Mouse (Mus musculus) midbrain, embryonic 12.5 days (tissue): ENCODE measurements around the gene Tldc1. TPM values are rescaled to one million over a fixed set of nuclear protein-coding genes. Genes with fewer than 3 reads are reported as not detected.

ENCODE experiments used
- ATAC-seq: fragments of 200-750 bp; cut with Nextera tagmentation; 2 replicates; pipeline ENCODE4 v1.8.0; 2017; ENCODE audit warnings: low read depth, moderate TSS enrichment, moderate library complexity; ENCODE audit not compliant: low FRiP score
- H3K27ac ChIP-seq: fragments of 300-500 bp; sonication (generic); replicated peaks from 2 replicates; pipeline ENCODE4 v1.5.1; 2016; ENCODE audit warnings: mild to moderate bottlenecking
- H3K27me3 ChIP-seq: fragments of 300-500 bp; sonication (generic); 2 replicates; pipeline ENCODE4 v1.6.1; 2016; ENCODE audit warnings: mild to moderate bottlenecking
- H3K36me3 ChIP-seq: fragments of 300-500 bp; sonication (generic); 2 replicates; pipeline ENCODE4 v1.6.1; 2016
- H3K4me1 ChIP-seq: fragments of 300-500 bp; sonication (generic); 2 replicates; pipeline ENCODE4 v1.6.1; 2016
- H3K4me2 ChIP-seq: fragments of 300-500 bp; sonication (generic); replicated peaks from 2 replicates; pipeline ENCODE4 v1.6.1; 2016; ENCODE audit warnings: mild to moderate bottlenecking, moderate library complexity
- H3K4me3 ChIP-seq: fragments of 300-500 bp; sonication (generic); 2 replicates; pipeline ENCODE4 v1.5.1; 2016; ENCODE audit warnings: mild to moderate bottlenecking
- H3K9ac ChIP-seq: fragments of 300-500 bp; sonication (generic); replicated peaks from 2 replicates; pipeline ENCODE4 v1.6.1; 2016; ENCODE audit warnings: mild to moderate bottlenecking, moderate library complexity
- H3K9me3 ChIP-seq: fragments of 300-500 bp; sonication (generic); 2 replicates; pipeline ENCODE4 v1.6.1; 2016; ENCODE audit warnings: mild to moderate bottlenecking
- WGBS: fragments of 180-500 bp; shearing (Covaris S2); methylation state at CpG from one replicate; pipeline ENCODE4 v1.1.7; 2016; 5-methylcytosine and 5-hydroxymethylcytosine counted together
- polyA plus RNA-seq: library from polyadenylated mRNA; unstranded; fragments of >200 nt; fragmentation: Nextera tagmentation; extraction: Ambion mirVana; gene quantifications from 2 replicates; pipeline ENCODE4 v1.2.1, GENCODE M21; 2016

The Tldc1 gene
- polyA plus RNA-seq, 1 experiment from 2014 or later, result 10.3 TPM

DNA sequence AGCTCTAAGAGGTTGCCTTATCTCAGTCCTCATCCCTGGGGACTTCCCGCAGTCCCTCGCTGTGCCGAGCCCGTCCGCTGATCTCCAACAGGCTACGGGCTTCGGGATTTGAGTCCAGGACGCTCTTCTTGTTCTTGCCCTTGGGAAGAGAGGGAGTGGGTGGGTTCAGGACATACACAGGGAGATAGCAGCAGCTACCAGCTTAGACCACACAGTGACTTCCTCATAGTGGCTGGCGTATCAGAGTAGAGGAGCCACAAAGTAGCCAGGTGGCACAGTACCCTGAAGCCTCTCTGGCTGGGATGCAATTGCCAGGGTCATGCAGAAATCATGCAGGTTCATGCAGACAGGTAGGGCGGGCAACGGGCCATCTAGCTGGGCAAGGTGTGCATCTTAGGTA lies 16.5 kb downstream of the Tldc1 start:
- Histone ChIP-seq H3K4me3 (no peak overlapping the region), H3K4me2 (no peak overlapping the region), H3K27ac (no peak overlapping the region), H3K9ac (no peak overlapping the region), H3K9me3 (no peaks in the 10 kb centered on the region), H3K27me3 (no peaks in the 10 kb centered on the region), H3K36me3 (peaks cover 20% of the 10 kb centered on the region), H3K4me1 (peaks cover 9% of the 10 kb centered on the region; the same call in 1 of the 2 replicates)
- ATAC-seq, result no peak
- WGBS, result 89% methylated on average over 11 of the region's 11 CpGs

GRCm38 (mm10) chr8:119756538-119756937 lies 21.7 kb downstream of the Tldc1 start:
- 52% methylated on average over 5 of the region's 5 CpGs for WGBS
- Histone ChIP-seq H3K27me3 (peaks cover 17% of the 10 kb centered on the region), H3K4me2 (no peak overlapping the region), H3K27ac (no peak overlapping the region), H3K4me1 (peaks cover 22% of the 10 kb centered on the region), H3K9me3 (no peaks in the 10 kb centered on the region), H3K4me3 (no peak overlapping the region), H3K9ac (no peak overlapping the region), H3K36me3 (peaks cover 1% of the 10 kb centered on the region; the same call in 1 of the 2 replicates)
- ATAC-seq, result no peak

GRCm38 (mm10) chr8:119756147-119756461 lies 22.1 kb downstream of the Tldc1 start:
- Histone ChIP-seq H3K27me3 (peaks cover 17% of the 10 kb centered on the region), H3K36me3 (no peaks in the 10 kb centered on the region), H3K9ac (no peak overlapping the region), H3K4me2 (peak overlapping the region; percentile 45; the same call in 1 of the 2 replicates), H3K4me3 (no peak overlapping the region), H3K27ac (no peak overlapping the region), H3K4me1 (peaks cover 22% of the 10 kb centered on the region), H3K9me3 (no peaks in the 10 kb centered on the region)
- ATAC-seq, result no peak
- 53% methylated on average over 2 of the region's 2 CpGs for WGBS

GRCm38 (mm10) chr8:119755238-119756146 lies 22.7 kb downstream of the Tldc1 start:
- peaks cover 17% of the 10 kb centered on the region for H3K27me3 ChIP-seq
- H3K27ac ChIP-seq, result no peak overlapping the region
- no peaks in the 10 kb centered on the region for H3K9me3 ChIP-seq
- no peaks in the 10 kb centered on the region for H3K36me3 ChIP-seq
- H3K4me1 ChIP-seq, result peaks cover 22% of the 10 kb centered on the region
- WGBS, result 19% methylated on average over 26 of the region's 28 CpGs
- 0 out of 2 replicates have a peak, but pooled peaks have one; percentile 27 for ATAC-seq
- peak overlapping the region; percentile 45 for H3K4me2 ChIP-seq
- no peak overlapping the region for H3K9ac ChIP-seq
- H3K4me3 ChIP-seq, result peak overlapping the region; percentile 24

- 85% methylated on average over 4 of the region's 4 CpGs for WGBS
- Histone ChIP-seq H3K4me1 (no peaks in the 10 kb centered on the region; the same call in 1 of the 2 replicates), H3K9ac (no peak overlapping the region), H3K27ac (no peak overlapping the region), H3K27me3 (peaks cover 3% of the 10 kb centered on the region), H3K36me3 (no peaks in the 10 kb centered on the region), H3K9me3 (no peaks in the 10 kb centered on the region), H3K4me2 (no peak overlapping the region), H3K4me3 (no peak overlapping the region)
- ATAC-seq, result no peak
Measured at GRCm38 (mm10) chr8:119744604-119745003, 33.6 kb downstream of the Tldc1 start.

DNA sequence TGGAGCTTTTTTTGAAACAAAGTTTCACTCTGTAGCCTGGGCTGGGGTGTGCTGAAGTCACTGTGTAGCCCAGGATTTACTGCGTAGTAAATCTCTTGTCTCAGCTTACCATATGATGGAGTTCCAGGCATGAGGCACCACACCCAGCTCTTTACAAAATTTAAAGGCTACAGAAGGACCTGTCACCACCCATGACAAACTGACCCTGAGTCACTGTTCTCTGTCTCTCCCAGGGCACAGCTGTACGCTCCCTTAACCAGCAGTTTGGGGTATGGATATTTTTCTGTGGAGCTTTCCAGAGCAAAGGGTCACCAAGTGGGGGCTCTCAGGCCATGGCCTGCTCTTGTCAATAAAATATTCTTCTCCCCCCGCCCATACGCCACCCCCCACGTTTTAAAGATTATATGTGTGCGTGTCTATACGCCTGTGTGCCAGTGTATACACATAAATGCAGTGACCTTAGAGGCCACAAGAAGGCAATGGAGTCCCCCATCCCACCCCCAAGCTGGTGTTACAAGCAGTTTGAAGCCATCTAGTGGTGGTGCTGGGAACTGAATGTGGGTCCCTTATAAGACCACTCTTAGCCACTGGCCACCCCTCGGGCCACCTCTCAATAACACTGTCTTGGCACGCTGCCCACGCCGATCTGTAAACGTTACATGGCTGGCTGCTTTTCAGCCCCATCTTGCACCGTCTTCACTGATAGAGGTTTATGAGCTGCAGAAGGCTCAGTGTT lies 34.8 kb downstream of the Tldc1 start:
- no peaks in the 10 kb centered on the region for H3K9me3 ChIP-seq
- H3K27me3 ChIP-seq, result peaks cover 15% of the 10 kb centered on the region
- ATAC-seq, result no peak
- no peak overlapping the region for H3K9ac ChIP-seq
- H3K4me1 ChIP-seq, result no peaks in the 10 kb centered on the region; the same call in 1 of the 2 replicates
- H3K27ac ChIP-seq, result no peak overlapping the region
- H3K36me3 ChIP-seq, result no peaks in the 10 kb centered on the region
- WGBS, result 62% methylated on average over 13 of the region's 13 CpGs
- H3K4me3 ChIP-seq, result no peak overlapping the region
- no peak overlapping the region for H3K4me2 ChIP-seq

GRCm38 (mm10) chr8:119742409-119742808 lies 35.8 kb downstream of the Tldc1 start:
- WGBS, result 86% methylated on average over 7 of the region's 7 CpGs
- Histone ChIP-seq H3K27me3 (peaks cover 20% of the 10 kb centered on the region), H3K9me3 (no peaks in the 10 kb centered on the region), H3K9ac (no peak overlapping the region), H3K27ac (no peak overlapping the region), H3K4me1 (no peaks in the 10 kb centered on the region; the same call in 1 of the 2 replicates), H3K36me3 (no peaks in the 10 kb centered on the region), H3K4me3 (no peak overlapping the region), H3K4me2 (no peak overlapping the region)
- no peak for ATAC-seq

GRCm38 (mm10) chr8:119740634-119741033 lies 37.6 kb downstream of the Tldc1 start:
- Histone ChIP-seq H3K36me3 (no peaks in the 10 kb centered on the region), H3K27ac (no peak overlapping the region), H3K4me1 (no peaks in the 10 kb centered on the region; the same call in 1 of the 2 replicates), H3K9ac (no peak overlapping the region), H3K9me3 (no peaks in the 10 kb centered on the region), H3K27me3 (peaks cover 20% of the 10 kb centered on the region), H3K4me2 (no peak overlapping the region), H3K4me3 (no peak overlapping the region)
- 54% methylated on average over 4 of the region's 4 CpGs for WGBS
- no peak for ATAC-seq

DNA sequence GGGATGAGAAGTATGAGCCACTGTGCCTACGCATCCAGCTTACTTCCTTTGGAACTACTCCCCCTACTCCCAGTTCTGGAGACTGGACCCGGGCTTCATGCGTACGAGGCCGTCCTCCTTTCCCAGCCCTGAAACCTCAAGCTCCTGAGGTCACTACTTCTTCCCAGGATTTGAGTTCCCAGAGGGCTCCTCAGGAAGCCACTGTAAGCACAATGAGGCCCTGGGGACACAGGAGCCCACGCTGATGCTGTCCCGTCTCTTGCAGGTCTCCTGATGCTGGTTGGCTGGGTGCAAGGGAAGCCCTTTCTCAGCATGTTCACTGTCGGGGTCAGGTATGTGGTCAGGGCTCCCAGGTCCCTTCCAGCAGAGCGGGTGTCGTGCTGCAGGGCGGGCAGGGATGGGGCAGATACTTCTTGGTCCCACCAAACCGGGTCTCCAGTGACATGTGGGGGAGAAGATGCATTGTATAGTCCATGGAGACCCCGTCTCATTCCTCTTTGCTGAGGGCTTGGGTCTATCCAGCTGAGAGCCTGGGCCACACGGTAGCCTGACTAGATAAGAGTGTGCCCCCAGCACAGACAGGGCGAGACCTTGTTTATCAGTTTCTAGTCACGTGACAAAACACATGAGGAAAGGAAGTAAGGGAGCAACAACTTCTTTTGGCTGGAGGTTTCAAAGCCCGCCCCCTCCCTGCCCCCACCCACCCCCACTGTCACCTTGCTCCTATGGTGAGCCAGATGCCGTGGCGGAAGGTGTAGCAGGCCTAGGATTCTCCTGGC lies 39.9 kb downstream of the Tldc1 start:
- Histone ChIP-seq H3K4me2 (no peak overlapping the region), H3K9ac (no peak overlapping the region), H3K4me3 (no peak overlapping the region), H3K9me3 (no peaks in the 10 kb centered on the region), H3K27ac (no peak overlapping the region), H3K4me1 (no peaks in the 10 kb centered on the region; the same call in 1 of the 2 replicates), H3K36me3 (no peaks in the 10 kb centered on the region), H3K27me3 (peaks cover 23% of the 10 kb centered on the region)
- ATAC-seq, result no peak
- WGBS, result 83% methylated on average over 19 of the region's 19 CpGs

DNA sequence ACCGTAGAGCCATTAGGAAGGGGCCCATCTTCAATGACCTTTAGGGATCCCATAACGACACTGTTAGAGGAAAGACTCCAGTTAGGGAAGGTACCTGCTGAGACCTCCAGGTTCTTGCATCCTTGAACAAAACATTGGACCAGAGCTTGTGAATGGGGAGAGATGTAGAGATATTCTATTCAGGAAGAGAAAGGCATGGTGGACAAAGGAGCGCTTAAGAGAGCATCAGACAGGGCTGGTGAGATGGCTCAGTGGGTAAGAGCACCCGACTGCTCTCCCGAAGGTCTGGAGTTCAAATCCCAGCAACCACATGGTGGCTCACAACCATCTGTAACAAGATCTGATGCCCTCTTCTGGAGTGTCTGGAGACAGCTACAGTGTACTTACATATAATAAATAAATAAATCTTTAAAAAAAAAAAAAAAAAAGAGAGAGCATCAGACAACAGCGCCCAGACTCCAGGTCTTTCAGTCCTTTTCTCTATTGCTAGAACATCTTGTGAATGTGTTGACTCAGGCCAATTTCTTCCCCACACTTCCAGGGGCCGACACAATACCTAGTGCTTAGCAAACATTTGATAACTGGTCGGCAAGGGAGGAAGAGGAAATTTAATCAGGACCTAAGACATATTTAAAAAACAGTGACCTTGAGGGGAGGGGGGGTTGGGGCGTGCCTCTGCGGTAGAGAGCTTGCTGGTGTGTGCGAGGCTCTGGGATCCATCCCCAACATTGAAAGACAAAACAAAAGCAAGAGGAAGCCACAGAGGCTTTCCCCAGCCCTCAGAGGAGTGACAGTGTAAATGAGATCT lies 40.9 kb downstream of the Tldc1 start:
- Histone ChIP-seq H3K36me3 (no peaks in the 10 kb centered on the region), H3K4me3 (no peak overlapping the region), H3K9ac (no peak overlapping the region), H3K4me1 (no peaks in the 10 kb centered on the region; the same call in 1 of the 2 replicates), H3K27me3 (peaks cover 23% of the 10 kb centered on the region), H3K4me2 (no peak overlapping the region), H3K27ac (no peak overlapping the region), H3K9me3 (no peaks in the 10 kb centered on the region)
- ATAC-seq, result no peak
- 81% methylated on average over 11 of the region's 11 CpGs for WGBS

DNA sequence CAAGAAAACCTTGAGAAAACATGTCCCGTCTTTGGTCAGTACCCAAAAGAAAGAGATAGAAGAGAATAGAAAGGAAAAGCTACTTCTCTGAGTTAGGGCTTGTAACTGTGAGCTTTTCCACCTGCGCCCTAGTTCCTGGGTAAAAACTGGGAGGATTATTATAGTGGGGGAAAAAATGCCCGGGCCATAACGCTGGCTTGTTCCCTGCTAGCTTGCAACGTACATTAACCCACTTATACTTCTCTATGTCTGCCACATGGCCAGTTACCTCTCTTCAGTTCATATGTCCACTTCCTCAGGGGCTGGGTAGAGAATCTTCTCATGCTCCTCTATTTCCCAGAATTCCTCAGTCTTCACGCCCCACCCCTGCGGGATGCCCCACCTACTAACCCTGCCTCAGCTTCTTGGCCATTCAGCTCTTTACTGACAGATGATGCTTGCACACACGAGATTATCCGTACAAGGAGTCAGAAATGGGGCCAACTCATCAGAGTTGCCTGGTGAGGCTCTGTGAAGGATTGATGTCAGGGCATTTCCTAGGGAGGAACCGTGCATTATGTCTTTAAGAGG lies 41.8 kb downstream of the Tldc1 start:
- no peak overlapping the region for H3K4me2 ChIP-seq
- no peak overlapping the region for H3K9ac ChIP-seq
- H3K36me3 ChIP-seq, result no peaks in the 10 kb centered on the region
- 91% methylated on average over 10 of the region's 10 CpGs for WGBS
- ATAC-seq, result no peak
- H3K27me3 ChIP-seq, result peaks cover 29% of the 10 kb centered on the region
- no peaks in the 10 kb centered on the region; the same call in 1 of the 2 replicates for H3K4me1 ChIP-seq
- H3K27ac ChIP-seq, result no peak overlapping the region
- no peak overlapping the region for H3K4me3 ChIP-seq
- H3K9me3 ChIP-seq, result no peaks in the 10 kb centered on the region
